Mouse (Mus musculus) liver, embryonic 14.5 days (tissue): ENCODE measurements around the gene Adap1. TPM values are rescaled to one million over a fixed set of nuclear protein-coding genes. Genes with fewer than 3 reads are reported as not detected.

Experiments
- ATAC-seq: fragments of 200-750 bp; cut with Nextera tagmentation; 2 replicates; pipeline ENCODE4 v1.8.0; 2017; ENCODE audit warnings: moderate number of reproducible peaks, mild to moderate bottlenecking, moderate library complexity; ENCODE audit not compliant: insufficient read depth
- DNase-seq, 3 experiments: peaks; one replicate each; pipeline ENCODE4 v3.0.0-alpha.2; 2012 to 2013; ENCODE audit warnings: low read depth in 3 of 3, low spot score in 3 of 3
- H3K27ac ChIP-seq: fragments of 300-500 bp; sonication (generic); 2 replicates; pipeline ENCODE4 v1.5.1; 2014; ENCODE audit warnings: moderate library complexity, mild to moderate bottlenecking, control low read depth, inconsistent platforms
- H3K27me3 ChIP-seq: fragments of 300-500 bp; sonication (generic); 2 replicates; pipeline ENCODE4 v1.6.1; 2014; ENCODE audit warnings: mild to moderate bottlenecking, low read length, moderate library complexity; ENCODE audit not compliant: control insufficient read depth, insufficient read depth
- H3K36me3 ChIP-seq: fragments of 300-500 bp; sonication (generic); replicated peaks from 2 replicates; pipeline ENCODE4 v1.6.1; 2014; ENCODE audit warnings: low read depth; ENCODE audit not compliant: control insufficient read depth, insufficient read depth
- H3K4me1 ChIP-seq, 2 experiments: fragments of 200-500 bp in 1 of 2; fragments of 300-500 bp in 1 of 2; sonication (generic) in 1 of 2; replicated peaks; 2 replicates each; pipeline ENCODE4 v1.6.1; 2012 to 2014; ENCODE audit warnings: antibody characterized with exemption in 1 of 2, inconsistent platforms in 1 of 2, low read length in 1 of 2; ENCODE audit not compliant: control insufficient read depth in 2 of 2, insufficient read depth in 2 of 2
- H3K4me2 ChIP-seq: fragments of 300-500 bp; sonication (generic); 2 replicates; pipeline ENCODE4 v1.6.1; 2014; ENCODE audit warnings: low read depth, mild to moderate bottlenecking, control low read depth, moderate library complexity
- H3K4me3 ChIP-seq, 2 experiments: fragments of 200-500 bp in 1 of 2; fragments of 300-500 bp in 1 of 2; sonication (generic) in 1 of 2; 2 replicates each; pipeline ENCODE4 v1.5.1; 2012 to 2014; ENCODE audit warnings: low read depth in 2 of 2, low read length in 2 of 2, mild to moderate bottlenecking in 2 of 2, control low read depth in 1 of 2, inconsistent platforms in 1 of 2, moderate library complexity in 1 of 2; ENCODE audit not compliant: insufficient read depth in 1 of 2
- H3K9ac ChIP-seq: fragments of 300-500 bp; sonication (generic); replicated peaks from 2 replicates; pipeline ENCODE4 v1.6.1; 2014; ENCODE audit warnings: mild to moderate bottlenecking, control low read depth, moderate library complexity
- H3K9me3 ChIP-seq: fragments of 300-500 bp; sonication (generic); 2 replicates; pipeline ENCODE4 v1.6.1; 2016; ENCODE audit warnings: low read length, mixed read lengths; ENCODE audit not compliant: control insufficient read depth
- CTCF ChIP-seq: IDR thresholded peaks from 2 replicates; pipeline ENCODE4 v1.5.1; 2016; ENCODE audit warnings: antibody characterized with exemption, low read depth, control low read depth
- EP300 ChIP-seq: IDR thresholded peaks from 2 replicates; pipeline ENCODE4 v1.6.1; 2016; ENCODE audit warnings: antibody characterized with exemption, low read depth
- WGBS: fragments of 180-500 bp; shearing (Covaris S2); extraction: QIAGEN DNeasy Blood & Tissue Kit; methylation state at CpG from one replicate; pipeline ENCODE4 v1.1.7; 2014; ENCODE audit not compliant: insufficient replicate concordance; 5-methylcytosine and 5-hydroxymethylcytosine counted together
- polyA plus RNA-seq, 2 experiments: library from polyadenylated mRNA; depleted of rRNA in 1 of 2; stranded (reverse) in 1 of 2; unstranded in 1 of 2; fragments of >200 nt; fragmentation: Nextera tagmentation in 1 of 2; extraction: Ambion mirVana in 1 of 2; gene quantifications; 2 replicates each; pipeline versions ENCODE4 v1.2.1 to v1.2.3; 2012 to 2014

Gene Adap1
- polyA plus RNA-seq, 2 experiments = 2.2 to 3.0 TPM

GRCm38 (mm10) chr5:139257818-139258217 lies 67.6 kb downstream of the Adap1 start:
- DNase-seq = no peak
- ATAC-seq = no peak
- 70% methylated on average over 4 of the region's 4 CpGs for WGBS
- H3K36me3 ChIP-seq = peaks cover 26% of the 10 kb centered on the region
- peaks cover 17 to 41% of the 10 kb centered on the region in 2 experiments for H3K4me1 ChIP-seq
- H3K9ac ChIP-seq = no peak overlapping the region
- no peaks in the 10 kb centered on the region for H3K27me3 ChIP-seq
- TF ChIP-seq EP300 (no peak), CTCF (no peak)
- no peak overlapping the region for H3K4me3 ChIP-seq
- H3K4me2 ChIP-seq = no peak overlapping the region
- no peak overlapping the region for H3K27ac ChIP-seq
- H3K9me3 ChIP-seq = no peaks in the 10 kb centered on the region

DNA sequence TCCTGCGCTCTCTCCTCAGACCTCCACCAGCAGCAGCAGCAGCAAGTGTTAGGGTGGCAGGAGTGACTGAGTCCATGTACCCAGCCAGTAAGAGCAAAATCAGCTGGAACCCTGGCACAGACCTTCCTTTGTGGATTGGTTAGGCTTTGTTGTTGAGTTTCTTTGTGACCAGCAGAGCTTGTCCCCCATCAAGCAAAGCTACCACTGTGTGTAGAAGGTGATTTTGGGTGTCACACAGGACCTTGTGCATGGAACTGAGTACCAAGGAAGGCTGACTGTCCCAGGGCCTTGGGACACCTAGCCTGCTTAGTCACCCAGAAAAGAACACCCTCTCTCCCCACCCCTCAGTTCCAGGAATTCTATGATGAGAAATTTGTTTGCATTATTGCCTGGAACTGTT lies 68.2 kb downstream of the Adap1 start:
- no peak for DNase-seq
- no peak for TF ChIP-seq CTCF
- TF ChIP-seq EP300 = no peak
- H3K4me3 ChIP-seq = no peak overlapping the region
- H3K27me3 ChIP-seq = no peaks in the 10 kb centered on the region
- no peak for ATAC-seq
- H3K36me3 ChIP-seq = peaks cover 21% of the 10 kb centered on the region
- no peak overlapping the region for H3K9ac ChIP-seq
- no peak overlapping the region for H3K4me2 ChIP-seq
- peaks cover 17 to 41% of the 10 kb centered on the region in 2 experiments for H3K4me1 ChIP-seq
- 91% methylated on average over 1 of the region's 1 CpGs for WGBS
- H3K9me3 ChIP-seq = no peaks in the 10 kb centered on the region
- H3K27ac ChIP-seq = no peak overlapping the region; the same call in 1 of the 2 replicates

DNA sequence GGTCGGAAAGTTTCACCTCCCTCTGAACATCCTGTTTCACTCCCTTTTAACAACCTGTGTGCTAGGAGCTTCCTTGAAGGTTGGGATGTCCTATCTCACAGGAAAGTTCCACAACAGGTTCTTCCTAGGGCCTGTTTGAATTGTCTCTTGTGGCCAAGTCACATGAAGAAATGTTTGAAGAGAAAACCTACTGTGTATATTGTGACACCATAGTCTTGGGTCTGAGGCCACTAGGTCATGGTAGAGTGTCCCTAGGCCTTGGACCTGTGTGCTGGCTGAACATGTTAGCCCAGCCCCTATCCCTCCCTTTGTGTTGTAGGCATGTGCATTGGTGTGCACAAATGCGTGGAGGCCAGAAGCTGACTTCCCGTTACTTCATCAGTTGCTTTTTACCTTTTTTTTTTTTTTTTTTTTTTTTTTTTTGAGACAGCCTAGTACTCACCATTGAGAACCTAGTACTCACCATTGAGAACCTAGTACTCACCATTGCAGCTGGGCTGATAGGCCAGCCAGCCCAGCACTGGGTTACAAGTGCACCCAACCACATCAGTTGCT lies 69.1 kb downstream of the Adap1 start:
- Histone ChIP-seq H3K27me3 (no peaks in the 10 kb centered on the region), H3K4me2 (no peak overlapping the region), H3K4me3 (no peak overlapping the region), H3K27ac (no peak overlapping the region), H3K9me3 (no peaks in the 10 kb centered on the region), H3K9ac (no peak overlapping the region), H3K36me3 (peaks cover 19% of the 10 kb centered on the region), H3K4me1 (peaks cover 17 to 43% of the 10 kb centered on the region in 2 experiments)
- ATAC-seq (no peak), DNase-seq (no peak)
- WGBS = 65% methylated on average over 3 of the region's 3 CpGs
- TF ChIP-seq EP300 = no peak
- TF ChIP-seq CTCF = no peak

DNA sequence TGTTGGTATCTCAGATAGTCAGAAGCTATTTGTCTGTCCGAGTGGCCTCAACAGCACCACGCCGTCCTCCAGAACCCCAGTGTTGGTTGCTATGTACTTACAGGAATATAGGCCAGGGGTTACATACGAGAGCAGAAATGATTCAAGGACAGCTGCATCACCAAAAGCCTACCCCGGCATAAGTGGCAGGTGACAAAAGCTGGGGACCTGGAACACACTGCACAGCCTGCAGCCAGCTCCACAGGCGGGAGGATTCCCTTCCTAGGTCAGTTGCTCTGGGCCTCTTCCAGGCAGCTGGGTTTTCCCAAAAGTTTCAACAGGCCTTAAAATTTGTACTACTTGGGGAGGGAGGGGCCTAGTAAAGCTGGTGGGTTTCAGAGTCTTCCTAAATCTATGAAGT lies 69.6 kb downstream of the Adap1 start:
- H3K27me3 ChIP-seq = no peaks in the 10 kb centered on the region
- no peak overlapping the region for H3K4me2 ChIP-seq
- no peaks in the 10 kb centered on the region for H3K9me3 ChIP-seq
- whole genome bisulfite sequencing = 80% methylated on average over 6 of the region's 6 CpGs
- no peak for DNase-seq
- H3K36me3 ChIP-seq = peaks cover 15% of the 10 kb centered on the region
- ATAC-seq = no peak
- no peak overlapping the region for H3K4me3 ChIP-seq
- H3K4me1 ChIP-seq = peaks cover 17 to 45% of the 10 kb centered on the region in 2 experiments
- H3K27ac ChIP-seq = no peak overlapping the region
- H3K9ac ChIP-seq = no peak overlapping the region
- no peak for TF ChIP-seq EP300
- TF ChIP-seq CTCF = no peak

DNA sequence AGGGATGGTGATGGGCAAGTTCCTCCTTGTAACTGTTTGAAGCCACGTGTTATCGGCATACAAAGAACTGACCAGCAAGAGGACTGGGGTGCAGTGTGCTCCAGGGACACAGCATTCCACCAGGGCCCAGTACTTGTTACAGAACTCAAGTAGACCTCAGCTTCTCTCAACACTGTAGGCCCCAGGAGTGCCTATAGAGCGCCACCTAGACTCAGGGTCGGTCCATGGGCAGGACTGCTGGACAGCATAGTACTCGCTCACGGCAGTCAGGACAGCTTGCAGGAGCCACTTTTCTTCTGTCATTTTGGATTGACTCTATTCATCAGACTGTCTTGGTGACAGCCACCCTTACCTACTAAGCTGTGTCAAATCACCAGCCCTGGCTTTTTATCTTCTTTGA lies 70.5 kb downstream of the Adap1 start:
- TF ChIP-seq CTCF (peak; percentile 58), EP300 (no peak)
- peaks cover 17 to 45% of the 10 kb centered on the region in 2 experiments for H3K4me1 ChIP-seq
- ATAC-seq = no peak
- no peaks in the 10 kb centered on the region for H3K9me3 ChIP-seq
- no peaks in the 10 kb centered on the region for H3K27me3 ChIP-seq
- peaks cover 8% of the 10 kb centered on the region; the same call in 1 of the 2 replicates for H3K36me3 ChIP-seq
- no peak overlapping the region; the same call in 1 of the 2 replicates for H3K9ac ChIP-seq
- no peak overlapping the region for H3K27ac ChIP-seq
- peak overlapping the region; percentile 99; the same call in 1 of the 2 replicates for H3K4me2 ChIP-seq
- 73% methylated on average over 6 of the region's 6 CpGs for WGBS
- H3K4me3 ChIP-seq = no peak overlapping the region
- DNase-seq = no peak
